Mouse (Mus musculus) C2C12 (cell line): ENCODE results near the gene Galnt15.
A peak's percentile ranks its signal among the peaks of the same experiment; 100 is the strongest.

Source experiments
- CEBPB ChIP-seq: IDR thresholded peaks from one replicate; pipeline ENCODE4 v1.6.1; 2011; ENCODE audit warnings: low read depth, mild to moderate bottlenecking, control low read depth, moderate library complexity
- CTCF ChIP-seq: IDR thresholded peaks from one replicate; pipeline ENCODE4 v1.5.1; 2011; ENCODE audit not compliant: control insufficient read depth, insufficient read depth, insufficient read length
- MAX ChIP-seq: IDR thresholded peaks from one replicate; pipeline ENCODE4 v1.6.1; 2011; ENCODE audit warnings: mild to moderate bottlenecking, control low read depth
- MYOD1 ChIP-seq: IDR thresholded peaks from one replicate; pipeline ENCODE4 v1.6.1; 2011; ENCODE audit warnings: low read depth; ENCODE audit not compliant: control insufficient read depth, insufficient read length
- MYOG ChIP-seq: IDR thresholded peaks from one replicate; pipeline ENCODE4 v1.6.1; 2011; ENCODE audit not compliant: control insufficient read depth, insufficient read length; ENCODE audit errors: extremely low read depth
- USF1 ChIP-seq: IDR thresholded peaks from one replicate; pipeline ENCODE4 v1.6.1; 2011; ENCODE audit warnings: low read depth, mild to moderate bottlenecking, control low read depth, moderate library complexity

- no peak for TF ChIP-seq CTCF
- no peak for TF ChIP-seq MYOG
- TF ChIP-seq MAX: peak; percentile 17
- TF ChIP-seq USF1: no peak
- peak; percentile 37 for TF ChIP-seq CEBPB
- TF ChIP-seq MYOD1: no peak
These were observed 56.9 kb downstream of the Galnt15 start, which contains the start of gene Dph3 for GRCm38 (mm10) chr14:32085486-32086201.
